Mouse (Mus musculus) heart, embryonic 15.5 days (tissue): ENCODE results near the gene Orai2. TPM values are rescaled to one million over a fixed set of nuclear protein-coding genes. Genes with fewer than 3 reads are reported as not detected.

ENCODE experiments used
- ATAC-seq: fragments of 200-750 bp; cut with Nextera tagmentation; replicated peaks from 2 replicates; pipeline ENCODE4 v1.8.0; 2017; ENCODE audit warnings: low read depth, moderate TSS enrichment; ENCODE audit not compliant: insufficient number of reproducible peaks, insufficient read depth, low FRiP score
- H3K27ac ChIP-seq: fragments of 300-500 bp; sonication (generic); 2 replicates; pipeline ENCODE4 v1.5.1; 2015; ENCODE audit warnings: mild to moderate bottlenecking, inconsistent platforms
- H3K27me3 ChIP-seq: fragments of 300-500 bp; sonication (generic); 2 replicates; pipeline ENCODE4 v1.6.1; 2015; ENCODE audit warnings: inconsistent platforms
- H3K36me3 ChIP-seq: fragments of 300-500 bp; sonication (generic); 2 replicates; pipeline ENCODE4 v1.6.1; 2015; ENCODE audit warnings: mild to moderate bottlenecking, inconsistent platforms
- H3K4me1 ChIP-seq: fragments of 300-500 bp; sonication (generic); replicated peaks from 2 replicates; pipeline ENCODE4 v1.6.1; 2015; ENCODE audit warnings: inconsistent platforms
- H3K4me2 ChIP-seq: fragments of 300-500 bp; sonication (generic); 2 replicates; pipeline ENCODE4 v1.6.1; 2015; ENCODE audit warnings: inconsistent platforms, mild to moderate bottlenecking, moderate library complexity
- H3K4me3 ChIP-seq: fragments of 300-500 bp; sonication (generic); 2 replicates; pipeline ENCODE4 v1.5.1; 2015; ENCODE audit warnings: mild to moderate bottlenecking, inconsistent platforms
- H3K9ac ChIP-seq: fragments of 300-500 bp; sonication (generic); 2 replicates; pipeline ENCODE4 v1.6.1; 2015; ENCODE audit warnings: mild to moderate bottlenecking, inconsistent platforms
- H3K9me3 ChIP-seq: fragments of 300-500 bp; sonication (generic); replicated peaks from 2 replicates; pipeline ENCODE4 v1.6.1; 2016; ENCODE audit warnings: inconsistent platforms
- WGBS: fragments of 180-500 bp; shearing (Covaris S2); methylation state at CpG from one replicate; pipeline ENCODE4 v1.1.7; 2015; ENCODE audit warnings: mixed read lengths; 5-methylcytosine and 5-hydroxymethylcytosine counted together
- polyA plus RNA-seq: library from polyadenylated mRNA; unstranded; fragments of >200 nt; fragmentation: Nextera tagmentation; extraction: Ambion mirVana; gene quantifications from 2 replicates; pipeline ENCODE4 v1.2.1, GENCODE M21; 2015

Gene Orai2
- polyA plus RNA-seq, 1 experiment from 2014 or later, result 1.9 TPM

DNA sequence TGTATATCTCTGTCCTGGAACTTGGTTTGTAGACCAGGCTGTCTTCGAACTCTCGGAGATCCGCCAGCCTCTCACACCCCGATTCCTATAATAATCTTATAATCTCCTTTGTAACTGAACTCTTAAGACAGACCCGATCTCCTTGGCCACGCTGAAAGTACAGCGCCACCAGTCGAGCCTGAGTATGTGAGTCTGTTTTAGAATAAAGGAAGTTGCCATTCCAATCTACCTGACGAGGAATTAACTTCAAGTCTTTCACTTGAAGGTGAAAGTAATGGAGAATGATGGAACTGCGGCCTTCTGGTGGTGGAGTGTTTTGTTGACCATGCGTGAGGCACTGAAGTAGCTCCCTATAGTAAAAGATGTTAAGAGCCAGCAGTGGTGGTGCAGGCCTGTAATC lies 29.0 kb upstream of the Orai2 start:
- Histone ChIP-seq H3K9me3 (no peaks in the 10 kb centered on the region), H3K4me2 (peak overlapping the region; percentile 90), H3K36me3 (peaks cover 27% of the 10 kb centered on the region), H3K27ac (peak overlapping the region; percentile 80), H3K9ac (peak overlapping the region; percentile 79), H3K4me3 (peak overlapping the region; percentile 69), H3K27me3 (no peaks in the 10 kb centered on the region), H3K4me1 (peaks cover 12% of the 10 kb centered on the region)
- 35% methylated on average over 11 of the region's 11 CpGs for WGBS
- no peak for ATAC-seq

DNA sequence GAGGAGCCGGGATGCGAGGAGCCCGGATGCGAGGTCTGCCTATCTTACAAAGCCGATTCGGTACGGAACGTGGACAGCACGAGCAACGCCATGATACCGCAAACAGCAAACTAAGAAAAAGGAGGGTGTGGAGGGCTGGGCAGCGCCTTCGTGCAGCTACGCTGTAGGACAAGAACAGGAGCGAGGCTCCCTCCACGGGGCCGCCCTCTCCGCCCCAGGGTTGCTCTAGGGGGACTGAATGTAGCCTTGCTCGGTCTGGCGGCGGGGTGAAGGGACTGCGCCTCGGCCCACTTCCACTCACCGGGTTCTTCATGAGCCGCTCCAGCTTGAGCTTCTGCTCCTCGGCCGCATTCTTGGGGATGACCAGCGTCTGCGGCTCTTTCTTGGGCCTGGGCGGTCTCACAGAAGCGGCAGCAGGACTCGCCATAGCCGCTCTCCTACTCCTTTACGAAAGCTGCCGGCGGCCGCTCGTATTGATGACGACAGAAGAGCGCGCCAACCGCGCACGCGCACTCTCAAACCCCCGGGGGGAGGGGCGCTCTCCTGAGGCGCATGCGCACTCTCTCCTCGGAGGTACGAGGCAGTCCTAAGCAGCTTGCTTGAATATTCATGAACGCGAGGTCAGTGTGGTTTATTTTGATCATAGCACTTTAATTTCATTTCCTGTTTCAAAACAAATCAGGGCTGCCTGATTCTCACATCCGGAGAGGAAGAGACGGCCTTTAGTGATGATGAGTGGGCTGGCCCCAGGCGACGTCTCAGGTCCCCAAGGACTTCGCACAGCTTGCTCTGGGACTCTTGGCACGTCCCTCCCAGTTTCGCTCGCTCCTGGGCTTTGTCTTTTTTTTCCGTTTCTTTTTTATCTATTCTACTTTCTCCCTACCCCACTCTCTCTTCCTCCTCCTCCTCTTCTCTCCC lies 28.2 kb upstream of the Orai2 start, which contains the start of gene Prkrip1:
TSS of gene Prkrip1 (minus strand) at position 490 of the 918 bp plus-strand sequence.
- under 1% methylated on average over 62 of the region's 62 CpGs for WGBS

DNA sequence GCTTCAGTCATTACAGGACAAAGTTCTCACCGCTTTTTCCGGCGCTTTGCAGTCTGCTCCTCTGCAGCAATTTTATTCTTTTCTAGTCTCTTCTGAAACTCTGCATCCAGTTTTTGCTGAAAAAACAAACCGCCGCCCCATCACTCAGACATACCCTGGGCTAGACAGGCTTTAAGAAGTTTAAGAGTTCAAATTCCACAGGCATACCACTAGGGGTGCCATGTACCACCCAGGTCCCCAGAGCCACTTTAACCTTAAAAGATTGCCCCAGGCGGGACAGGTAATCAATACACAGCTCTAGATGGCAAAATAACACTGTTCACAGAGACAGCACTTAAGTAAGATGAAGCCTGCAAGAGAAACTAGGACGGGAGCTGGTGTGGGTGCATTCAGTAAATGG lies 21.4 kb upstream of the Orai2 start:
- Histone ChIP-seq H3K9ac (no peak overlapping the region), H3K27ac (no peak overlapping the region), H3K4me3 (no peak overlapping the region), H3K4me1 (no peaks in the 10 kb centered on the region), H3K9me3 (no peaks in the 10 kb centered on the region), H3K36me3 (peaks cover 87% of the 10 kb centered on the region), H3K27me3 (no peaks in the 10 kb centered on the region), H3K4me2 (no peak overlapping the region)
- 86% methylated on average over 7 of the region's 7 CpGs for WGBS
- no peak for ATAC-seq

More for the DNA sequence above, 28.2 kb upstream of the Orai2 start, which contains the start of gene Prkrip1:
- ATAC-seq, result peak; percentile 90
- Histone ChIP-seq H3K4me1 (peaks cover 12% of the 10 kb centered on the region), H3K27ac (peak within 1 kb of the TSS; percentile 80), H3K27me3 (no peaks in the 10 kb centered on the region), H3K36me3 (peaks cover 35% of the 10 kb centered on the region), H3K9me3 (no peaks in the 10 kb centered on the region), H3K4me2 (peak within 1 kb of the TSS; percentile 90), H3K4me3 (peak within 1 kb of the TSS; percentile 69), H3K9ac (peak within 1 kb of the TSS; percentile 79)

DNA sequence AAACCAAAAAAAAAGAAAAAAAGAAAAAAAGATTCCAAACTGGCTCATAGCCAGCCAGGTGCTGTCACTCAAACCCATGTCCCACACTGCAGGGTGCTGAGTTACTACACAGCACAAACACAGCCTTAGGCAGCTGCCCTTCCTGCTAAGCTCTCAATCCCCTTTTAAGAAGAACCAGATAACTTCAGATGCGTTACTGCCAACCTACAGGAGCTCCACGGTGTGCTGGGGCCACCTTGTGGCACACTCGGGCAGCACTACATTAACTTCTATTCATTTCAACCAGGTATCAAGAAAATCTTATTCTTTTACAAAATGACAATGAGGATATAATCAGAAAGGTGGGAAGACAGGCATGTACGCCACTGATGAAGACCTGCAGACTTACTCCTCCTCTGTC lies 16.2 kb upstream of the Orai2 start:
- H3K4me1 ChIP-seq, result no peaks in the 10 kb centered on the region
- H3K9me3 ChIP-seq, result no peaks in the 10 kb centered on the region
- H3K9ac ChIP-seq, result no peak overlapping the region
- H3K27me3 ChIP-seq, result no peaks in the 10 kb centered on the region
- peaks cover 64% of the 10 kb centered on the region for H3K36me3 ChIP-seq
- ATAC-seq, result 0 out of 2 replicates have a peak, but pooled peaks have one; percentile 50
- no peak overlapping the region for H3K27ac ChIP-seq
- WGBS, result 32% methylated on average over 4 of the region's 4 CpGs
- H3K4me3 ChIP-seq, result no peak overlapping the region
- no peak overlapping the region for H3K4me2 ChIP-seq

GRCm38 (mm10) chr5:136183766-136184165 lies 13.3 kb upstream of the Orai2 start:
- H3K9ac ChIP-seq, result no peak overlapping the region
- no peaks in the 10 kb centered on the region for H3K9me3 ChIP-seq
- H3K27ac ChIP-seq, result no peak overlapping the region
- H3K36me3 ChIP-seq, result peaks cover 67% of the 10 kb centered on the region
- 90% methylated on average over 7 of the region's 7 CpGs for WGBS
- H3K4me2 ChIP-seq, result no peak overlapping the region
- H3K27me3 ChIP-seq, result no peaks in the 10 kb centered on the region
- no peak for ATAC-seq
- H3K4me1 ChIP-seq, result no peaks in the 10 kb centered on the region
- no peak overlapping the region for H3K4me3 ChIP-seq

GRCm38 (mm10) chr5:136182830-136183229 lies 12.3 kb upstream of the Orai2 start:
- Histone ChIP-seq H3K4me1 (no peaks in the 10 kb centered on the region), H3K9ac (no peak overlapping the region), H3K4me3 (no peak overlapping the region), H3K9me3 (no peaks in the 10 kb centered on the region), H3K27ac (no peak overlapping the region), H3K36me3 (peaks cover 62% of the 10 kb centered on the region), H3K27me3 (no peaks in the 10 kb centered on the region), H3K4me2 (no peak overlapping the region)
- ATAC-seq, result no peak
- WGBS, result 72% methylated on average over 4 of the region's 4 CpGs

GRCm38 (mm10) chr5:136182049-136182448 lies 11.5 kb upstream of the Orai2 start:
- no peaks in the 10 kb centered on the region for H3K9me3 ChIP-seq
- no peak overlapping the region for H3K4me2 ChIP-seq
- H3K4me3 ChIP-seq, result no peak overlapping the region
- ATAC-seq, result no peak
- no peak overlapping the region for H3K27ac ChIP-seq
- no peak overlapping the region for H3K9ac ChIP-seq
- peaks cover 57% of the 10 kb centered on the region for H3K36me3 ChIP-seq
- no peaks in the 10 kb centered on the region for H3K4me1 ChIP-seq
- no peaks in the 10 kb centered on the region for H3K27me3 ChIP-seq
- WGBS, result 82% methylated on average over 6 of the region's 6 CpGs

DNA sequence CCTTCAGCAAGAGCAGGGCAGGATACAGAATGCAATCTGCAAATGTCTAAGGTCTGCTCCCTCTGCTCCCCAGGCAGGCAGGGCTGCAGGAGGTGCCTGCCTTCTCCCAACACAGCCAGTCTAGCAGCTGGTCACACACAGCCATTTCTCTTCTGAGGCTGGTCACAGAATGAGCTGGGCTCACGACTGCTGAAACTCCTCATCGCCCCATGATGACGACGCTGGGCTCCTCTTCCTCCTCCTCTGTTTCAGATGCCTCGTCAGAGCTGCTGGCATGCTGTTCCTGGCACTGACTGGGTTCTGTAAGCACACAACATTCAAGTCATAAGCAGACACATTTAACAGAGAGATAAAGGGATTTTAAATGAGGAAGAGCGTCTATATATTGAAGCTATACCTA lies 10.7 kb upstream of the Orai2 start:
- H3K9me3 ChIP-seq, result no peaks in the 10 kb centered on the region
- no peak overlapping the region for H3K4me2 ChIP-seq
- no peak for ATAC-seq
- 86% methylated on average over 6 of the region's 6 CpGs for WGBS
- H3K4me3 ChIP-seq, result no peak overlapping the region
- H3K4me1 ChIP-seq, result no peaks in the 10 kb centered on the region
- no peak overlapping the region for H3K27ac ChIP-seq
- no peak overlapping the region for H3K9ac ChIP-seq
- H3K27me3 ChIP-seq, result no peaks in the 10 kb centered on the region
- peaks cover 54% of the 10 kb centered on the region for H3K36me3 ChIP-seq

DNA sequence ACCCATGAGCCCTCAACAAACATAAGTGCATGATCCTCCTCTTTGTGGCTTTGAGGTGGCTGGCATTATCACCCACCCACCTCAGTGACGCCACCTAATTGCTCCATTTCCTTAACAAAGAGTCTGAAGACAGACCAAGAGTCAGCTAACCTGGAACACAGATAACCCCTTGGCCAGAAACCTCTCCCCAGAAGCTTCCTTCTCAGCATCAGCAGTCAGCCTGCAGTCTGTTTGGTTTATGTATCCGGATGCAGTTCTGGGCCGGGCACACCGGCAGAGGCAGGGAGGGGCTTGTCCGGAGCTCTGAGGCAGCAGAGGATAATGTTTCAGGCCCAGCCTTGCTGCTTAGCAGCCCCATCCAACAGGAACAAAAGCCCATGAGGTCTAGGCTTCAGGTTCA lies 9.1 kb upstream of the Orai2 start:
- Histone ChIP-seq H3K4me1 (no peaks in the 10 kb centered on the region), H3K36me3 (peaks cover 49% of the 10 kb centered on the region), H3K4me2 (no peak overlapping the region), H3K27ac (no peak overlapping the region), H3K4me3 (no peak overlapping the region), H3K27me3 (no peaks in the 10 kb centered on the region), H3K9me3 (no peaks in the 10 kb centered on the region), H3K9ac (no peak overlapping the region)
- ATAC-seq, result no peak
- WGBS, result 83% methylated on average over 5 of the region's 5 CpGs

DNA sequence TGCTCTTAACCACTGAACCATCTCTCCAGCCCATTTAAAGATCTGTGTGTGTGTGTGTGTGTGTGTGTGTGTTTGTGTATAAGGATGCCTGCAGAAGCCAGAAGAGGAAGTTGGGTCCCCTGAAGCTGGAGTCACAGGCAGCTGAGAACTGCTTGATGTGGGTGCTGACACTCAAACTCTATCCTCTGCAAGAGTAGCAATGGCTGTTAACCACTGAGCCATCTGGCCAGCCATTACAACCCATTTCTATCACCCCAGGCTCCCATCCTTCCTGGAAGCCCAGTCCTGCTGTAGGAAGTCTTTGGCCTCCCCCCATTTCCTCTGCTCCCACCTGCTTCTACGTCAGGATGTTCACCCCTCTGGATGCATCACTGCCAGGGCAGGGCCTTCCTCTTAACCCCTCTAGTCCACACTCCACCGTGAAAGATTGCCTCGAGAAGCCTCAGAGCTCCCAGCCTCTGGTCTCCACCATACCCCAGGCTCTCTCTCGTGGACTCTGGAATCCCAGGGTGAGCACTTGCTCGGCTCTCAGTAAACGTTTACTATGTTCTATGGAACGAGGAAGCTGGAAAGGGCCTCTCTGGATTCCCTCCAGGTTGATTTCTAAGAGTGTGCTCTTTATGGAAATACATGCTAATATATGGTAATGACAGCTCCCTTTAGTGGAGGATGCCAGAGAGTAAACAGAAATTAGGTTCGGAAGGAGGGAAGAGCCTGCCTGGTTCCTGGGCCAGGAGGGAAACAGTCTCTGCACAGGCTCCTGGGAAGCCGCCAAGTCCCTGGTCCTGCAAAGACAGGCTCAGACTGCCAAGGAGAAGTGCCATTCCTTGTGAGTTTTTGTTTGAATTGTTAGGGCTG lies 3.3 kb upstream of the Orai2 start:
- 0 out of 2 replicates have a peak, but pooled peaks cover 3% of the 10 kb centered on the region for H3K27me3 ChIP-seq
- H3K4me3 ChIP-seq, result no peak overlapping the region
- no peaks in the 10 kb centered on the region for H3K9me3 ChIP-seq
- 42% methylated on average over 9 of the region's 9 CpGs for WGBS
- ATAC-seq, result no peak
- H3K4me1 ChIP-seq, result peaks cover 24% of the 10 kb centered on the region
- no peak overlapping the region for H3K9ac ChIP-seq
- H3K36me3 ChIP-seq, result peaks cover 5% of the 10 kb centered on the region
- peak overlapping the region; percentile 31; the same call in 1 of the 2 replicates for H3K27ac ChIP-seq
- H3K4me2 ChIP-seq, result no peak overlapping the region

GRCm38 (mm10) chr5:136172939-136173338 lies 2.4 kb upstream of the Orai2 start:
- Histone ChIP-seq H3K36me3 (no peaks in the 10 kb centered on the region), H3K4me3 (no peak overlapping the region), H3K27ac (no peak overlapping the region), H3K9me3 (no peaks in the 10 kb centered on the region), H3K27me3 (0 out of 2 replicates have a peak, but pooled peaks cover 3% of the 10 kb centered on the region), H3K4me1 (peaks cover 24% of the 10 kb centered on the region), H3K4me2 (no peak overlapping the region), H3K9ac (no peak overlapping the region)
- ATAC-seq, result no peak
- 72% methylated on average over 9 of the region's 9 CpGs for WGBS
